Mouse (Mus musculus) neural tube, embryonic 10.5 days (tissue): Measurements from ENCODE around the gene Casc3.

Experiments
- DNase-seq: peaks from one replicate; pipeline ENCODE4 v3.0.0-alpha.2; 2017; ENCODE audit warnings: low spot score; ENCODE audit errors: extremely low spot score

Gene Casc3

GRCm38 (mm10) chr11:98867293-98867692 lies 62.6 kb downstream of the Casc3 start:
- DNase-seq, result no peak

GRCm38 (mm10) chr11:98869906-98870305 lies 65.2 kb downstream of the Casc3 start:
- DNase-seq, result no peak

GRCm38 (mm10) chr11:98870791-98871190 lies 66.1 kb downstream of the Casc3 start:
- DNase-seq, result no peak

GRCm38 (mm10) chr11:98871416-98871815 lies 66.7 kb downstream of the Casc3 start:
- no peak for DNase-seq

GRCm38 (mm10) chr11:98872040-98872439 lies 67.3 kb downstream of the Casc3 start:
- no peak for DNase-seq

GRCm38 (mm10) chr11:98873900-98874299 lies 69.2 kb downstream of the Casc3 start:
- no peak for DNase-seq

- no peak for DNase-seq
Observed at GRCm38 (mm10) chr11:98877001-98877400, 72.3 kb downstream of the Casc3 start.
